Mouse (Mus musculus) neural tube, embryonic 14.5 days (tissue): ENCODE data around the gene Elobl. TPM values are rescaled to one million over a fixed set of nuclear protein-coding genes. Genes with fewer than 3 reads are reported as not detected.
"Not testable (repeated sequence)": the region's sequence is repeated elsewhere in the genome, so short reads cannot be mapped to it uniquely, and the experiment has no call there.

Experiments
- ATAC-seq: fragments of 200-750 bp; cut with Nextera tagmentation; 2 replicates; pipeline ENCODE4 v1.8.0; 2017; ENCODE audit warnings: low read depth, mild to moderate bottlenecking, moderate TSS enrichment, moderate library complexity
- H3K27ac ChIP-seq: fragments of 300-500 bp; sonication (generic); 2 replicates; pipeline ENCODE4 v1.5.1; 2014; ENCODE audit warnings: low read depth, mild to moderate bottlenecking, control low read depth, low read length, moderate library complexity, mixed read lengths
- H3K27me3 ChIP-seq: fragments of 300-500 bp; sonication (generic); 2 replicates; pipeline ENCODE4 v1.6.1; 2014; ENCODE audit warnings: low read length; ENCODE audit not compliant: control insufficient read depth, insufficient read depth
- H3K36me3 ChIP-seq: fragments of 300-500 bp; sonication (generic); 2 replicates; pipeline ENCODE4 v1.6.1; 2014; ENCODE audit warnings: low read length, mixed read lengths; ENCODE audit not compliant: control insufficient read depth, insufficient read depth
- H3K4me1 ChIP-seq: fragments of 300-500 bp; sonication (generic); 2 replicates; pipeline ENCODE4 v1.6.1; 2014; ENCODE audit warnings: low read length; ENCODE audit not compliant: control insufficient read depth, insufficient read depth
- H3K4me2 ChIP-seq: fragments of 300-500 bp; sonication (generic); 2 replicates; pipeline ENCODE4 v1.6.1; 2014; ENCODE audit warnings: mild to moderate bottlenecking, low read depth, low read length, control low read depth
- H3K4me3 ChIP-seq: fragments of 300-500 bp; sonication (generic); 2 replicates; pipeline ENCODE4 v1.5.1; 2014; ENCODE audit warnings: low read depth, low read length, control low read depth, mixed read lengths
- H3K9ac ChIP-seq: fragments of 300-500 bp; sonication (generic); replicated peaks from 2 replicates; pipeline ENCODE4 v1.6.1; 2014; ENCODE audit warnings: low read depth, mild to moderate bottlenecking, control low read depth, low read length, mixed read lengths
- H3K9me3 ChIP-seq: fragments of 300-500 bp; sonication (generic); 2 replicates; pipeline ENCODE4 v1.6.1; 2016; ENCODE audit warnings: low read length; ENCODE audit not compliant: control insufficient read depth
- WGBS: fragments of 180-500 bp; shearing (Covaris S2); extraction: QIAGEN DNeasy Blood & Tissue Kit; methylation state at CpG from one replicate; pipeline ENCODE4 v1.1.7; 2014; 5-methylcytosine and 5-hydroxymethylcytosine counted together
- polyA plus RNA-seq: library from polyadenylated mRNA; unstranded; fragments of >200 nt; fragmentation: Nextera tagmentation; extraction: Ambion mirVana; gene quantifications from 2 replicates; pipeline ENCODE4 v1.2.1, GENCODE M21; 2014

The Elobl gene
- polyA plus RNA-seq, 1 experiment from 2014 or later, result not detected

- peaks cover 11% of the 10 kb centered on the region; the same call in 1 of the 2 replicates for H3K27me3 ChIP-seq
- no peak overlapping the region for H3K9ac ChIP-seq
- no peak overlapping the region for H3K4me2 ChIP-seq
- no peak overlapping the region for H3K4me3 ChIP-seq
- no peak overlapping the region for H3K27ac ChIP-seq
- H3K4me1 ChIP-seq, result no peaks in the 10 kb centered on the region
- no peaks in the 10 kb centered on the region for H3K36me3 ChIP-seq
- H3K9me3 ChIP-seq, result no peaks in the 10 kb centered on the region
- ATAC-seq, result no peak
- 89% methylated on average over 5 of the region's 5 CpGs for WGBS
Observed at GRCm38 (mm10) chr11:89002068-89002467, 35.3 kb upstream of the Elobl start.

GRCm38 (mm10) chr11:89001569-89001968 is 34.8 kb upstream of the Elobl start:
- H3K9ac ChIP-seq, result no peak overlapping the region
- H3K4me3 ChIP-seq, result no peak overlapping the region
- peak overlapping the region; percentile 12; the same call in 1 of the 2 replicates for H3K4me2 ChIP-seq
- H3K27ac ChIP-seq, result no peak overlapping the region
- WGBS, result 96% methylated on average over 7 of the region's 7 CpGs
- ATAC-seq, result no peak
- H3K4me1 ChIP-seq, result no peaks in the 10 kb centered on the region
- peaks cover 11% of the 10 kb centered on the region; the same call in 1 of the 2 replicates for H3K27me3 ChIP-seq
- H3K36me3 ChIP-seq, result no peaks in the 10 kb centered on the region
- H3K9me3 ChIP-seq, result no peaks in the 10 kb centered on the region

GRCm38 (mm10) chr11:89000527-89000819 is 33.7 kb upstream of the Elobl start:
- H3K36me3 ChIP-seq, result no peaks in the 10 kb centered on the region
- no peak overlapping the region for H3K4me2 ChIP-seq
- H3K9me3 ChIP-seq, result no peaks in the 10 kb centered on the region
- H3K4me3 ChIP-seq, result no peak overlapping the region
- no peak overlapping the region for H3K9ac ChIP-seq
- H3K27me3 ChIP-seq, result peaks cover 11% of the 10 kb centered on the region; the same call in 1 of the 2 replicates
- H3K27ac ChIP-seq, result no peak overlapping the region
- no peak for ATAC-seq
- no peaks in the 10 kb centered on the region for H3K4me1 ChIP-seq

- peak overlapping the region; percentile 47 for H3K4me2 ChIP-seq
- WGBS, result 29% methylated on average over 33 of the region's 33 CpGs
- no peaks in the 10 kb centered on the region for H3K36me3 ChIP-seq
- no peak overlapping the region for H3K27ac ChIP-seq
- H3K4me3 ChIP-seq, result peak overlapping the region; percentile 33
- peaks cover 11% of the 10 kb centered on the region; the same call in 1 of the 2 replicates for H3K27me3 ChIP-seq
- ATAC-seq, result no peak
- no peaks in the 10 kb centered on the region for H3K4me1 ChIP-seq
- H3K9me3 ChIP-seq, result no peaks in the 10 kb centered on the region
- H3K9ac ChIP-seq, result peak overlapping the region; percentile 37; the same call in 1 of the 2 replicates
Observed at GRCm38 (mm10) chr11:88999723-89000526, 33.2 kb upstream of the Elobl start.

- Histone ChIP-seq H3K36me3 (no peaks in the 10 kb centered on the region), H3K27ac (no peak within 1 kb of the TSS), H3K9me3 (no peaks in the 10 kb centered on the region), H3K4me3 (peak within 1 kb of the TSS; percentile 33), H3K9ac (peak within 1 kb of the TSS; percentile 37; the same call in 1 of the 2 replicates), H3K4me1 (no peaks in the 10 kb centered on the region), H3K27me3 (peaks cover 11% of the 10 kb centered on the region; the same call in 1 of the 2 replicates), H3K4me2 (peak within 1 kb of the TSS; percentile 47)
- WGBS, result 3% methylated on average over 48 of the region's 48 CpGs
- peak; percentile 58 for ATAC-seq
Observed at GRCm38 (mm10) chr11:88998974-88999722, 32.4 kb upstream of the Elobl start, which contains the start of gene Trim25. Gene Trim25 (plus strand): TSS chr11:88999376.

GRCm38 (mm10) chr11:88998406-88998805 is 31.7 kb upstream of the Elobl start:
- H3K4me1 ChIP-seq, result no peaks in the 10 kb centered on the region
- no peak for ATAC-seq
- no peak overlapping the region for H3K9ac ChIP-seq
- no peaks in the 10 kb centered on the region for H3K9me3 ChIP-seq
- H3K27ac ChIP-seq, result no peak overlapping the region
- no peak overlapping the region for H3K4me2 ChIP-seq
- no peak overlapping the region for H3K4me3 ChIP-seq
- 20% methylated on average over 3 of the region's 3 CpGs for WGBS
- H3K36me3 ChIP-seq, result no peaks in the 10 kb centered on the region
- H3K27me3 ChIP-seq, result peaks cover 11% of the 10 kb centered on the region; the same call in 1 of the 2 replicates

- H3K4me3 ChIP-seq, ATAC-seq, H3K4me1 ChIP-seq, H3K27ac ChIP-seq, H3K36me3 ChIP-seq, H3K4me2 ChIP-seq, H3K9me3 ChIP-seq, H3K9ac ChIP-seq: not testable (repeated sequence)
- peaks cover 11% of the 10 kb centered on the region; the same call in 1 of the 2 replicates for H3K27me3 ChIP-seq
- WGBS, result 91% methylated on average over 5 of the region's 5 CpGs
Observed at GRCm38 (mm10) chr11:88997343-88997742, 30.6 kb upstream of the Elobl start.

- Histone ChIP-seq H3K27ac (no peak overlapping the region; the same call in 1 of the 2 replicates), H3K4me3 (no peak overlapping the region), H3K4me1 (no peaks in the 10 kb centered on the region), H3K27me3 (peaks cover 11% of the 10 kb centered on the region; the same call in 1 of the 2 replicates), H3K9ac (no peak overlapping the region), H3K4me2 (no peak overlapping the region), H3K9me3 (no peaks in the 10 kb centered on the region), H3K36me3 (no peaks in the 10 kb centered on the region)
- ATAC-seq, result no peak
- WGBS, result 79% methylated on average over 7 of the region's 7 CpGs
Observed at GRCm38 (mm10) chr11:88996427-88996826, 29.7 kb upstream of the Elobl start.

- Histone ChIP-seq H3K4me1 (no peaks in the 10 kb centered on the region), H3K9me3 (no peaks in the 10 kb centered on the region), H3K4me2 (no peak overlapping the region), H3K27me3 (peaks cover 11% of the 10 kb centered on the region; the same call in 1 of the 2 replicates), H3K36me3 (no peaks in the 10 kb centered on the region), H3K4me3 (no peak overlapping the region), H3K9ac (no peak overlapping the region), H3K27ac (no peak overlapping the region)
- ATAC-seq, result no peak
- WGBS, result 90% methylated on average over 2 of the region's 2 CpGs
Observed at GRCm38 (mm10) chr11:88995616-88996015, 28.9 kb upstream of the Elobl start.
